Mouse (Mus musculus) left cerebral cortex, postnatal 36 days (tissue): ENCODE measurements around the gene Cdkal1. TPM values are rescaled to one million over a fixed set of nuclear protein-coding genes. Genes with fewer than 3 reads are reported as not detected.

Source experiments
- DNase-seq, 2 experiments: peaks; one replicate each; pipeline ENCODE4 v3.0.0; 2021 to 2022; ENCODE audit warnings: low spot score in 2 of 2, mixed read lengths in 1 of 2
- intact Hi-C: fragments of 180-260 bp; cut with DNase I; formaldehyde crosslinking; loops from one replicate; pipeline ENCODE4 v1.15.1; 2025
- total RNA-seq, 2 experiments: library from RNA; stranded (reverse); gene quantifications; 2 replicates each; pipeline ENCODE4 v1.2.3; 2021

Cdkal1 gene
- total RNA-seq, 2 experiments from 2014 or later = 20.7 to 22.7 TPM

- no peak for DNase-seq
- intact Hi-C loops = no loop called here
Observed at GRCm38 (mm10) chr13:29390025-29390424, 465.4 kb downstream of the Cdkal1 start.

GRCm38 (mm10) chr13:29388918-29389317, 466.6 kb downstream of the Cdkal1 start:
- intact Hi-C loops = no loop called here
- no peak for DNase-seq

DNA sequence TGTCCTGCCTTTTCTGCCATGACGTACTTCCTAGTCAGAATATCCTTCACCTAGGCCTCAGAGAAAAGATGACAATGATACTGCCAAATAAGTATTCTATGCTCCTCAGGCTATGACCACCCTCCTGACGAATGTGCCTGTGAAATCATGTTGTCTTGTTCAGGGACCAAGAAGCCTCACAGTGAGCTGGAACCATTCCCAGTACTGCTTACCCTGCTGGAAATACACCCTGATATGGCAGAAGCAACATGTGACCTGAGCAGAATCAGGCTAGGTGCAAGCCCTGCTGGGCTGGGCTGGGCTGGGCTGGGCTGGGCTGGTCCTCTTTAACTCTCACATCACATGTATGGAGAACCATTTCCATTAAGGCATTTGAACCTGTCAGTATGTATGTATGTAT, 477.9 kb downstream of the Cdkal1 start:
- intact Hi-C loops = no loop called here
- DNase-seq = no peak

- DNase-seq = no peak
- intact Hi-C loops = no loop called here
Observed at GRCm38 (mm10) chr13:29371916-29372315, 483.6 kb downstream of the Cdkal1 start.

DNA sequence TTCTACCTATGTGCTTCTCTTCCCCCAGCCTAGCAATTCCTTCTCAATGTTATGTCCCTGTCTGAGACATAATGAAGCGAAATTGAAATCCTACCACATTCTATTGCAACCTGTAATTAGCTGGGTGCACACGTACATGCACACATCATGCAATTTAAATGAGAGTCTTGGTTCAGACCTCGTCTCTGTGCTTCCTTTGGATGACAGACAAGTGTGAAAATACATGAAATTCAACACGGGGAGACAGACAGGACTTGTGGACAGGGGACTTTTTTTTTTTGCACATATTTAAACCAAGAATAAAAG, 484.1 kb downstream of the Cdkal1 start:
- intact Hi-C loops = no loop called here
- no peak for DNase-seq

DNA sequence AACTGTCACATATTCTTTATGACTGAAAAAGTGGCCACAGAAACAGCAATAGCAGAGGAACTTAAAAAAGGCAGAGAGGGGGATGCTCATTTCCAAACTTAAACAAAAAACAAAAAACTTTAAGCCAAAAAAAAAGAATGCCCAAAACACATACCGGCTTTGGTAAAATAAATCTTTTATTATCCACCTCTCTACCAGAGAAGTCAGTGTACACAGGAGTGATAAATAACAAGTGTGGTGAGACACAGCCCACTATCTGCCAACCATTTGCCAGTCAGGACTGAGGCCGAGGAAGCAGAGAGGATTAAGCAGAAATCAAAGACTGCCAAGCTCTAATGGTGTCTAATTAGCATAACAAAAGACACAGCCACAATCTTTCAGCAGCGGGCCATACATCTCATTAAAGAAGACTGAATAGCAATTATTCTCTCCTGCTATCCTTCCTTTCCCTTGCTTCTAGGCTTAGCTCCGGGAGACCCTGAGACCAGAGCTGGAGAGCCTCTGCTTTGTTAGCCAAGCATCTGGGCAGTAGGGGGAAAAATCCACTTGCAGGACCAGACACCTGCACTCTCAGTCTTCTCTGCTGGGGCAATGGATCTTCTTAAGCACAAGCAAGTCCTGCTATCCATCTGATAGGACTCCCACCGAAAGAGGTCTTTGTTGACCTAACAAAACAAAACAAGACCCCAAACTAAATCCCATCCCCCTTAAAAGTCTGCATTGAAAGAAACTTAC, 484.6 kb downstream of the Cdkal1 start:
- intact Hi-C loops = no loop called here
- no peak for DNase-seq

DNA sequence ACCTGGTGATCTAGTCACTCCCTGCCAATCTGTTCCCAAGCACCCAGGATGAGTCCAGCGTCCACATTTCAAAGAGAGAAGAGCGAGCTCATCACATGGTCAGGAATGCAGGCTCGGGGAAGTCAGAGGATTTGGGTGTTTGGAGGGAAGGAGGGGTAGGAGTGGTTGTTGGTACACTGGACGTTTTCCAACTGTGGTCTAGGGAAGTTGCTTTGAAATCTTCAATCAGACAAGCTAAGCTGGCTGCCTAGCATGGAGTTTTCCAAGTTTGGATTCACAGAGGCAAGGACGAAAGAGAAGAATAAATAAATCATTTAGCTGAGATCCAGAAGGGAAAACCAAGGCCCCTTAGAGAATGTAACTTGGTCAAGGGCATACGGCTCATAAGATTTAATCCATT, 486.7 kb downstream of the Cdkal1 start:
- intact Hi-C loops = no loop called here
- no peak for DNase-seq

GRCm38 (mm10) chr13:29364901-29365625, 490.4 kb downstream of the Cdkal1 start:
- no peak for DNase-seq

DNA sequence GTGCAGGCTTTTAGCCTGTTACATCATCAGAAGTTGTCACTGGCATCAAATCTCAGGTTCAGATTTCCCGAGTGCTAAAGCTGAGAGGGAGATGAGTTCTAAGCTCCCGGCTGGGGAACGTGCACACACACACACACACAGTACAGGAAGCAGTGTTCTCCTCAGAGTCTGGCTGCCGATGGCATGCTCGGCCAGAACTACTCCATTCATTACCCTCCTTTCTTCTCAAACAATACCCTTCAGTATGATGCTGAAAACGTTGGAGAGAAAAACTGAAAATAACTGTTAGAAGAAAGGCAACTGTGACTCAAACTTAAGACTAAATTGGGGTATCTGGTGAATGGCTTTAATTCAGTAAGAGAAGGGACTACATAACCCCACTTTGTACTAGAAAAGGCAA, 491.5 kb downstream of the Cdkal1 start:
- no peak for DNase-seq
- intact Hi-C loops = no loop called here

More at GRCm38 (mm10) chr13:29364901-29365625, 490.4 kb downstream of the Cdkal1 start:
- intact Hi-C loops = no loop called here

DNA sequence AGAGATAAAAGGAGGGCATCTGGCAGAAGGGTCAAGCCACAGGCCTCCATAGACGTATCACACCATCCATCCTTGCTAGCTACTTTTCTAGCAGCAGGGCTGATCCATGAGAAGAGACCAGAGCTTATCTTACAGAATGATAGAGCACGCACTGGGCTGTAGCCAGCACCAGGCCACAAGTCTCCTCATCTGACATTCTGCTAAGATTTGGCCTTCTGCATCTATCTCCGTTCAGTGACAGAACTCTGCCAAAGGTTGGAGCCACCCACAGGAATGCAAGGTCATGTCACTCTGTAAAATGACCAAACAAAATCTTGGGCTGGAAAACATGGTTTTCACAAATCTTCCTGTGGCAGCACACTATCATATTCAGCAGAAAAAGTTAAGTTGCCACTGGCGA, 493.6 kb downstream of the Cdkal1 start:
- intact Hi-C loops = no loop called here
- no peak for DNase-seq

GRCm38 (mm10) chr13:29360899-29361298, 494.6 kb downstream of the Cdkal1 start:
- DNase-seq = no peak
- intact Hi-C loops = no loop called here

DNA sequence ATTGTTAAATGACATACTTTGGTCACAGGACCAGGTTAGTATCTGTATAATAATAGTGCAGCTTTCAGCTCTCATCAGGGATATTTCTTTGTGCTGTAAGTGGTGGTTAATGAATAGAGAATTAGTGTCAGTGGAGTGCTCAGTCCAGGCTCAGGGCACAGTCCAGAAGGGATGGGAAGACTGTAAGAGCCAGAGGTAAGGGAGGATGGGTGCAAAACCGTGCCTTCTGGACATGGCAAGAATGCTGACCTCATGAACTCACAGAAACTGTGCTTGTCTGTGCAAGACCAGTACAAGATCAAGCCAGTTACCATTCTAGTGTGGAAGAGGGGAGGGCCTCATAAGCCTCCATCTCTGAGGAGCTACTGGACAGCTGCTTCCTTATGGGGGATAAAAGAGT, 496.1 kb downstream of the Cdkal1 start:
- no peak for DNase-seq
- intact Hi-C loops = no loop called here

DNA sequence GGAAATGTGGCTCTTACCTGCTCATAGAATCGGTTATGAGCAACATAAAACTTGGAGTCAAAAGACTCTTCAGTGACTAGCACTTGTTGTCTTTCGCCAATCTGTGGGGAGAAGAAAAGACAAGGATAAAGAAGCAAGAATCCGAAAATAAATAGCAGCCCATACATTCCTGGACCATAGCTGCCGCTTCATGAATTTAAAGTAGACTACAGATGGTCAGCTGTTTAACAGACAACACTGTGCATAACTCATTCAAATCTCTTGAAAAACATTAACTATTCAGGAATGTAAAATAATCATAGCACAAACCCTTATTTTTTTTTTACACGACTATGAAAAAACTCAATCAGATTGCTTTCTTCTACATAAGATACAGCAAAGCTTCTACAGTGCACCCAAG, 498.0 kb downstream of the Cdkal1 start:
- no peak for DNase-seq
- intact Hi-C loops = no loop called here

GRCm38 (mm10) chr13:29356158-29356485, 499.4 kb downstream of the Cdkal1 start:
- no peak for DNase-seq
- intact Hi-C loops = no loop called here

DNA sequence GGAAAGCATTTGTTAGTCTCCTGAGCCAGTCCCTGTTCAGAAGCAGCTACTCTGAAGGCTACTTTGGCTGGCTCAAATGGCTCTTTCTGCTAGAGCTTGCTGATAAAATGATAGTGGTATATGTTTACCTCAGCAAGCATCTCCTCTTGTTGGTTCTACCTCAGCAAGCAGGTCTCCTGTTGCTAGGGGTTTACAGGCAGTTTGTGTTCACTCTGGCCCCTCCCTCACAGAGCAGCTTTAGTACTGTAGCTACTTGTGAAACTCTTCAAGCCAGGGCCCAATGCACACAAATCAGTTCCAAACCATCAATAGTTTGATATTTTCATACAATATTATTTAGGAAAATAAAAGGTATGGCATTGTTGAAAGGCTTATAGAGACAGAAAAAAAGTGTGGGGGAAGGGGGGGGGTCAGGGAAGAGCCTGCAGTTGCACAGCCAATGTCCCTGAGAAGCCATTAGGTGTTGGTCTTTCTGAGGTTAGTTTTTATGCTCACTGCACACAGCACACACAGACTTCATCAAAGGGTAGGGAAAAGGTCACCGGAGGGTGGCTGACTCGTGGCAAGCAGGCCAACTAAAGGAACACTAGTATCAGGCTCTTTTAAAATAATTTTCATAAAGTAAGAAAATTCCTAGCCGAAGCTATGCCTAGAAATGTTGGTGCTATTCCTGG, 499.9 kb downstream of the Cdkal1 start:
- no peak for DNase-seq
- intact Hi-C loops = no loop called here

GRCm38 (mm10) chr13:29354943-29355342, 500.5 kb downstream of the Cdkal1 start:
- intact Hi-C loops = no loop called here
- DNase-seq = no peak

GRCm38 (mm10) chr13:29353888-29354415, 501.5 kb downstream of the Cdkal1 start:
- no peak for DNase-seq
- intact Hi-C loops = no loop called here

- DNase-seq = no peak
- intact Hi-C loops = no loop called here
Observed at GRCm38 (mm10) chr13:29351023-29351684, 504.3 kb downstream of the Cdkal1 start.

DNA sequence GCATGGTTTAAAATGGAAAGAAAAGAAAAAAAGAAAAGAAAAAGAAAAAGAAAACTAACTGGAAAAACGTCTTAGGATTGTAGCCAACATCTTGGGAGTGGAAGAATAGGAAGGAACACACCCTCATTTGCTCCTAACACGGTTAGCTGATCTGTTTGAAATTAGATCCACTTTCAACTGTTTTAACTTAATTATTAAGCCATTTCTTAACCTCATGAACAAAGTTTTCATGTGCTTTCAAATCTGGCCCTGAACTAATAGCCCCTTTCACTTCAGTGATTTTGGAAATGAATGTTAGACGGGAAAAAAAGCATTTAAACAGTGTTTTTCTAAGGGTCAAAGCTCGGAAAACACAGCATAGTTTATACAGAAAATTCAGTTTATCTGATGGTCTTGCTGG, 505.5 kb downstream of the Cdkal1 start:
- intact Hi-C loops = no loop called here
- no peak for DNase-seq

- intact Hi-C loops = no loop called here
- no peak for DNase-seq
Observed at GRCm38 (mm10) chr13:29349386-29349961, 506.0 kb downstream of the Cdkal1 start.
